Mouse (Mus musculus): ENCODE data around the gene Xpo6.

Gene Xpo6

GRCm38 (mm10) chr7:126200178-126200996, at the start of gene Xpo6:
Gene Xpo6 (minus strand): TSS chr7:126200501.
- peak; percentile 93 for DNase-seq

DNA sequence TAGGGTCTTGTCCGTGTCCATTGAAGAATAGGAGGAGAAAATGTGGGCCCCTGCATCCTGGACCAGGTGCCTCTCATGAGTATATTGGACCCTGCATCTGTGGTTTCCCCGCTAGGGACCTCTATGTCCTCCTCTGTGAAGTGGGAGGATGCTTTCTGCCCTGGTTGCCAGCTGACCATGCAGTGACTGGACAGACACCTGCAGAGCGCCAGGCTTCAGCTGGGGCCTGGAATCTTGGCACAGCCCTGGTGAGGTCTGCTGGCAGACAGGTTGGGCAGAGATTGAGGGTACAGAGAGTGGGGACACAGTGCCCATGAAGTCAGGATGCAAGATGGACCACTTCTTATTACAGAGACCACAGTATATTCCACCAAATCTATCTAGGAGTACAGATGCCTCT, 49.7 kb upstream of the Xpo6 start:
- no peak for DNase-seq

- DNase-seq, result no peak
These were observed 48.8 kb upstream of the Xpo6 start for GRCm38 (mm10) chr7:126249146-126249545.

GRCm38 (mm10) chr7:126248641-126249141, 48.4 kb upstream of the Xpo6 start:
- no peak for DNase-seq

- DNase-seq, result no peak
These were observed 47.8 kb upstream of the Xpo6 start for GRCm38 (mm10) chr7:126248088-126248487.

DNA sequence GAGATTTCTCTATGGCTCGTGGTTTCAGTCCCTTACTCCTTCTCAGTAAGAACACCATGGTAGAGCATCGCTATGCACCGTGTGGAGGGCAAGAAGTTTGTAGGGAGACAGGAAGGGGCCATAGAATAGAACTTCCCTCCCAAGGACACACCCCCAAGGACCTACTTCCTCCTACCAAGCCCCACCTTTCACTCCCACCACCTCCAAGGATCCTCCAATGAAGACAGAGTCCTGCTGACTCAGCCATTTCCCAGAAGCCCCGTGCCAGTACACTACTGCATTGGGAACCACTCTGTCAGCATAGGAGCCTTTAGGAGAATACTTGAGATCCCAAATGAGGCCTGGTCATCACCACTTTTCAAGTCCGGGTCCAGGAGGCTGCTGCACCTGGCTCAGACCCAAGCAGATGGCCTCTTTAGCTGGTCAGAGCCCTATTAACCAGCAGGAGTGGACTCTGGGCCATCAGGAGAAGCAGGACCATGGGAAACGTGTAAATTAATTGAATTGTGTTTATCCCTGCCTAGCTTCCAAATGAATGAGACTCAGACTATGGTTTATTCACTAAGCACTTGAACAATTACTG, 44.0 kb upstream of the Xpo6 start:
- DNase-seq, result no peak

DNA sequence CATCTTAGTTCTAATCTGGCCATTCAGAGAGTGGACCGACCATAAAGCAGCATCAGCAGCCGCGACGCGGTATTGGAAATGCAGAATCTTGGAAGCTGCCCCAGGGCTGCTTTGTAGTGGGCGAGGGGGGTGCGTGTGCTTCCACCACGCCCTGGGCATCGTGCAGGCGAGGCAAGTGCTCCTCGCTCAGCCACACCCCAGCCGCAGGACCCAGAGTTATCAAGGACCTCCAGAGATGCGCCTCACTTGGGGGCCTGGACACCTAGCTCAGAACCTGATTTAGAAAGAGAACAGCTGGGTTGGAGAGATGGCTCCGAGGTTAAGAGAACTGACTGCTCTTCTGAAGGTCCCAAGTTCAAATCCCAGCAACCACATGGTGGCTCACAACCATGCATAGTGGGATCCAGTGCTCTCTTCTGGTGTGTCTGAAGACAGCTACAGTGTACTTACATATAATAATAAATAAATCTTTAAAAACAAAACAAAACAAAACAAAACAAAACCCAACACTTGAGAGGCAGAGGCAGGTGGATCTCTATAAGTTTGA, 40.6 kb upstream of the Xpo6 start:
- DNase-seq, result no peak

DNA sequence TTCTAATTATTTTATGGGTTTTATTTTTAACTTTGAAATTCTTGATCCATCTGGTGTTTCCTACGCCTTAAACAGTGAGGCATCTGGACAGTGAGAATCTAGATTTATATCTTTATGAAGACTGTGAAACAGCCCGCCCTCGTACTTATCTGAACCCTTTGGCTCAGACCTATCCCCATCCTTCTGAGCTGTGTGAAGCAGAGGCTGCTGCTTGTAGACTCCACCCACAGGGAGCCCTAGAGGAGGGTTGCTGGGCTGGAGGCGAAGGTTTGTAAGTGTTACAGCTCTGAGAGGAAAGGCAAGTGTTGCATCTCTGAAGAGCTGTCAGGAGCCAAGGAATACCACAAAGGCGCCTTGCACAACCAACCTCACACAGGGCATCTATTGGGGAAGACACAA, 36.5 kb upstream of the Xpo6 start:
- DNase-seq, result no peak

DNA sequence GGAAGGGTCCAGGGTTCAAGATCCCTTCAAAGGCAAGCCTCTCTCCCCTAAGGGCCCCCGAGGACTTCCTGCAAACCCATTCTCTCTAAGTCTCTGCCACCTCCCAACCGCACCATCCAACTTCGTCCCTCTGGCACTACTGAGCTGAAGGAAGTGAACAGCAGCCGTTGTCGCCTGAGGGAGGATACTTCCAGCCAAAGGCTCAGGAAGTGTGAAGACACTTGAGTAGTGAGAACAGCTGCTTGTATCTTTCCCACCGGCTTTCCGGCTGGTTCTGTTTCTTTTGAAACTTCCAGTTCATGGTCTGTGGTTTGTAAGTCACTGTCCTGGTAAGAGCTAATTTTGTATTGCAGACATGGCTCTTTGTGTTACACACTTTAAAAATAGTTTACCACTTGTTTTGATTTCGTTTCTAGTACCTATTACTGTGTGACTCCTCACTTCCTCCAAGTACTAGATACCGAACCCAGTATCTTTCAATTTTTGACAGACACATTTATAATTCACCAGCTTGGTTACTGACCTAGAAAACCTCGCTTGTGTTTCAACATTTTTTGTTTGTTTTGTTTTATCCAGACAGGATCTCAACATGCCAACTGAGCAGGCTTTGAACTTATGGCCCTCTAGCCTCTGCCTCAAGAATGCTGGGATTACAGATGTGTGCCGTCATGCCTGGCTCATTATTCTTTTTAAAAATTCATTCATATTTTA, 35.9 kb upstream of the Xpo6 start:
- DNase-seq, result no peak

DNA sequence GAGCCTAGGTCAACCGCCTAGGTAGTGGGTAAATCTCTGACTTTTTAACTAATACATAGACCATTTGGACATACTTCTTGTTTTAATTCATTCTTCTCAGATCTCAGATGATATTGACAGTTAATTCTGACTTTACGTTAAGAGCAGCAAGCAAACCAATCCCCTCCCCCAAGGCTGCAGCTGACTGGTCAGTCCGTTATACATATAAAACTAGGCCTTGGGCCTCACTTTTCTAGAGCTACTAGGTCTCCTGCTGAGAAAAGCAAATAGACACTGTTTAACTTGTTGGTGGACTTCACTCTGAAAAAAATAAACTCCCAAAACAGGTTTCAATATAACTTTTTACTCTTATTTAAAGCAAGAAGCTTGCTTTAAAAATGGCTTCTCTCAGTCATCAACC, 34.3 kb upstream of the Xpo6 start:
- DNase-seq, result no peak

GRCm38 (mm10) chr7:126232345-126233071, 32.2 kb upstream of the Xpo6 start:
- DNase-seq, result no peak

- DNase-seq, result no peak
These were observed 30.3 kb upstream of the Xpo6 start for GRCm38 (mm10) chr7:126230357-126231148.

GRCm38 (mm10) chr7:126226136-126226535, 25.8 kb upstream of the Xpo6 start:
- no peak for DNase-seq

DNA sequence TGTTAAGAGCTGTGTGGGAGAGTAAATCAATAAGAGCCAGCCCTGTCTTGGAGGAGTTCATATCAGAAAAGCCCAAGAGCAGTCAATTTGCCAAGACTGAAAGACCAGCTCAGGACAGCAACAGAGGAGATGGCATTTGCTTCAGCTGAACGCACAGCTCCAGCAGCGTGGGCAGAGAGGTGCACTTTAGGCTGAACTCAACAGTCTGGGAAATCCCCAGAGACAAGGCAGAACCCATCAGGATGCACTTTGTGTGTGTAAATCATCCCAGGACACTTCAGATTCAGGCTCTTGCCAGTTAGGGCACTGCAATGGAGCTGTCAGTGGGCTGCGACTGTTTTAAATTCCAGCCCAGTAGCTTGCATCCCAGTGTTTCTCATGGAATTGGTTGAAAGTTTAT, 22.5 kb upstream of the Xpo6 start:
- no peak for DNase-seq

GRCm38 (mm10) chr7:126220611-126221010, 20.3 kb upstream of the Xpo6 start:
- DNase-seq, result no peak

- no peak for DNase-seq
These were observed 18.0 kb upstream of the Xpo6 start for GRCm38 (mm10) chr7:126218311-126218710.

- no peak for DNase-seq
These were observed 16.6 kb upstream of the Xpo6 start for GRCm38 (mm10) chr7:126216867-126217266.

- DNase-seq, result no peak
These were observed 10.6 kb upstream of the Xpo6 start for GRCm38 (mm10) chr7:126210856-126211255.

- no peak for DNase-seq
These were observed 670 bp upstream of the Xpo6 start for GRCm38 (mm10) chr7:126200997-126201345.

DNA sequence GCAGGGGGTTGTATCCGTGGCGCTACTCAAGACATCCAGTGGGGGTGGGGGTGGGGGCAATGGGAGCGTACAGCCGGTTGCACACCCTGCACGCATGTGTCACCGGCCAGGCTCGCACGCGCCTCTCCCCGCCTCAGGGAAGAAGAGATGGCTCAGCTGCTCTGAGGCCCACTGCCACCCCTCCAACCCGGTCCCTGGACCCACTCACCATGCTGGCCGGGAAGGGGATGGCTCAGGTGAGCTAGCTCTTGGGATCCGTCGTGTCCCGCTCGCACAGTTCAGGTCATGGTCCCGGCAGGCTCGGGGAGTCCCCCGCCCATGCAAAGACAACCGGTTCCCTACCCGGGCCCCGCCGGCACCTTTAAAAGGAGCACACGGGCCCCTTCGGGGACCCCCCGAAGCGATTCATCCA, 604 bp downstream of the Xpo6 start:
- DNase-seq, result peak; percentile 26

GRCm38 (mm10) chr7:126198926-126199325, 1.4 kb downstream of the Xpo6 start:
- DNase-seq, result no peak

DNA sequence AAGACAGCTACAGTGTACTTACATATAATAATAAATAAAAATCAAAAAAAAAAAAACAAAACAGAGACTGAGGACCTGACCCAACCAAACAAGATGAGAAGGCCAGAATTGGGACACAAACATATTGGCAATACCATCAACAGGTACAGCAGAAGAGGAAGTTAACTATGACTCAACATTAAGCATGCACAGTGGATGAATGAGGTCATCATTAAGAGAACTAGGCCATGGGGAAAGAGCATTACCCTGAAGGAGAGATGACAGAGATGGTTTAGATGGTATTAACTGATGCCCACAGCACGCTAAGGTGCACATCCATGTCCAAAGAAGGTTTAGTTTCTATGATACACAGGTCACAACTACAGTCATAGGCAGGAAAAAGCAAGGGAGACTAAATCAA, 6.1 kb downstream of the Xpo6 start:
- no peak for DNase-seq

Measured in kidney, adult 11 months (tissue).